Mouse (Mus musculus) embryonic facial prominence, embryonic 12.5 days (tissue): ENCODE data around the gene Nudt13. TPM values are rescaled to one million over a fixed set of nuclear protein-coding genes. Genes with fewer than 3 reads are reported as not detected.

Experiments
- ATAC-seq: fragments of 200-750 bp; cut with Nextera tagmentation; 2 replicates; pipeline ENCODE4 v1.8.0; 2017; ENCODE audit not compliant: insufficient number of reproducible peaks, insufficient read depth, low FRiP score, low TSS enrichment
- H3K27ac ChIP-seq: fragments of 300-500 bp; sonication (generic); 2 replicates; pipeline ENCODE4 v1.5.1; 2016; ENCODE audit warnings: mild to moderate bottlenecking
- H3K27me3 ChIP-seq: fragments of 300-500 bp; sonication (generic); 2 replicates; pipeline ENCODE4 v1.6.1; 2016; ENCODE audit warnings: mild to moderate bottlenecking, moderate library complexity
- H3K36me3 ChIP-seq: fragments of 300-500 bp; sonication (generic); 2 replicates; pipeline ENCODE4 v1.6.1; 2016; ENCODE audit warnings: mild to moderate bottlenecking
- H3K4me1 ChIP-seq: fragments of 300-500 bp; sonication (generic); 2 replicates; pipeline ENCODE4 v1.6.1; 2016
- H3K4me2 ChIP-seq: fragments of 300-500 bp; sonication (generic); replicated peaks from 2 replicates; pipeline ENCODE4 v1.6.1; 2016; ENCODE audit warnings: mild to moderate bottlenecking, moderate library complexity
- H3K4me3 ChIP-seq: fragments of 300-500 bp; sonication (generic); 2 replicates; pipeline ENCODE4 v1.5.1; 2016; ENCODE audit warnings: mild to moderate bottlenecking
- H3K9ac ChIP-seq: fragments of 300-500 bp; sonication (generic); 2 replicates; pipeline ENCODE4 v1.6.1; 2016; ENCODE audit warnings: mild to moderate bottlenecking, moderate library complexity
- H3K9me3 ChIP-seq: fragments of 300-500 bp; sonication (generic); 2 replicates; pipeline ENCODE4 v1.6.1; 2016; ENCODE audit warnings: mild to moderate bottlenecking, moderate library complexity
- WGBS: fragments of 180-500 bp; shearing (Covaris S2); methylation state at CpG from one replicate; pipeline ENCODE4 v1.1.7; 2016; 5-methylcytosine and 5-hydroxymethylcytosine counted together
- polyA plus RNA-seq: library from polyadenylated mRNA; unstranded; fragments of >200 nt; fragmentation: Nextera tagmentation; extraction: Ambion mirVana; gene quantifications from 2 replicates; pipeline ENCODE4 v1.2.1, GENCODE M21; 2016

Nudt13 gene
- polyA plus RNA-seq, 1 experiment from 2014 or later = 15.6 TPM

DNA sequence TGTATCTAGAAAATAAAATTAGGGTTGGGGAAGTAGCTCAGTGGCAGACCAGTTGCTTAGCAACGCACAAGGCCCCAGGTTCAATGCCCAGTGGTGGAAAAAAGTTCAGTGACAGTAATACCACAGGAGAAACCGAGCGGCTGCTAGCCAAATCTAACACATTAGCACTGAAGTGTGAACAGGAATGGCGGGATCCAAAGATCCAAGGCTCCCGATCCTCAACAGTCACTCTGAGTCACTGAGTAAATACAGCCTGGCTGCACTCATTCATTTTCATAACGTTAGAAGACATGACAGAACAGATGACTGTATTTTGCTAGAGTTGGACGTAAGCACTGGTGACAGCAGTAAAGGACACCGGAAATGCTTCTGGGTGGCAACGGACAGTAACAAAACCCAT lies 51.4 kb downstream of the Nudt13 start:
- H3K9me3 ChIP-seq = no peaks in the 10 kb centered on the region
- peaks cover 30% of the 10 kb centered on the region for H3K36me3 ChIP-seq
- no peak overlapping the region for H3K4me2 ChIP-seq
- WGBS = 89% methylated on average over 9 of the region's 9 CpGs
- ATAC-seq = no peak
- no peaks in the 10 kb centered on the region for H3K27me3 ChIP-seq
- no peak overlapping the region for H3K9ac ChIP-seq
- no peak overlapping the region for H3K27ac ChIP-seq
- H3K4me1 ChIP-seq = peaks cover 16% of the 10 kb centered on the region
- no peak overlapping the region for H3K4me3 ChIP-seq

DNA sequence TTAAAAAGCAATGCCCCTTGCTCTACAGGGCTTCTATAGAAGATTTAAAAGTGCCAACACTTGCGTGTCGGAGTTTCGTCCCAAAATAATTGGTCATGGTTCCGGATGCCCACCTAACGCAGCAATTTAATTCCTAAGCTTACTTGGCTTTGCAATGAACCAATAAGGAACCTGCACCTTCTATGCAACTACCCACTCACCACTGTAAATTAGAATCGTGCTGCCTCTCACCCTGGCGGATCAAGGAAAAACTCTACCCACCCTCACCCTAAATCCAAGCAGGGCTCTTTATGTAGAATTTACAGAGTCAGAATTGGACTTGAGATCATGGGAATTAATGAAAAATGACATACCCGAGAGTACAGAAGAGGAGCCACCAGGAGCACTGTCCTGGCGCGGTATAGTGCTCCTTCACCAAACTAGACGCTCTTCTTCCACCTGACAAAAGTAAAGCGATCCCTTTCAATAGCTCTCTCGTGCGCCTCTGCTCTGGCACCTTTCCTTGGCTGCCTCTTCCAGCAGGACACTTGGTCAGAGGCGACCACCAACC lies 53.0 kb downstream of the Nudt13 start:
- Histone ChIP-seq H3K4me3 (peak overlapping the region; percentile 72), H3K9ac (peak overlapping the region; percentile 72), H3K27me3 (no peaks in the 10 kb centered on the region), H3K4me1 (peaks cover 16% of the 10 kb centered on the region), H3K36me3 (peaks cover 18% of the 10 kb centered on the region), H3K9me3 (no peaks in the 10 kb centered on the region), H3K27ac (peak overlapping the region; percentile 69; the same call in 1 of the 2 replicates), H3K4me2 (peak overlapping the region; percentile 76)
- peak; percentile 13; the same call in 1 of the 2 replicates for ATAC-seq
- WGBS = 3% methylated on average over 15 of the region's 15 CpGs

DNA sequence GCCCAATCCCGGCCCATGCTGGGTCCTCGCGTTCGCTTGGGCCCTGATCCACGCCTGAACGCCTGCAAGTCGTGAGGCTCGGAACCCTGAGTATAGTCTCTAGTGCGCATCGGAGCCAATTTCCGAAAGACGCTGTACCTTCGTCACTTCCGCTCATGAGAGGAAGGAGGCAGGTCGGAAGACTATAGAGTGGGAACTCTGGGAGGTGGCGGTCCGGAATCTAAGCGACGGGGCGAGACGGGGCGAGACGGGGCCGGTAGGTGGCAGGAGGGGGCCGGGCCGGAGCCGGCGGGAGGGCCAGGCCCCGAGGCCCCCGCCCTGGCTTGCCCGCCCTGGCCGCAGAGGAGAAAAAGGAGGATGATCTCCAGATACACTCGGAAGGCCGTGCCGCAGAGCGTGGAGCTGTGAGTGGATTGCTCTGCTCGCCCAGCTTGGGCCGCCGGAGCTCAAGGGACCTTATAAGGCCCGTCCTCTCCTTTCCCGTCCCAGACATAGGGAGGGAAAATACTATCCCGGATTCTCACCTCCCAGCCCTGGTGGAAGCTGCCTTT lies 53.6 kb downstream of the Nudt13 start, which contains the start of the genes Ecd and Fam149b:
TSS of gene Ecd (minus strand) at position 131 of the 551 bp plus-strand sequence.
TSS of gene Fam149b (plus strand) at position 172 of the 551 bp plus-strand sequence.
- ATAC-seq = peak; percentile 97
- Histone ChIP-seq H3K4me1 (peaks cover 16% of the 10 kb centered on the region), H3K9me3 (no peaks in the 10 kb centered on the region), H3K27me3 (no peaks in the 10 kb centered on the region), H3K27ac (peak within 1 kb of the TSS; percentile 72), H3K4me2 (peak within 1 kb of the TSS; percentile 76), H3K4me3 (peak within 1 kb of the TSS; percentile 72), H3K9ac (peak within 1 kb of the TSS; percentile 72), H3K36me3 (peaks cover 23% of the 10 kb centered on the region)
- under 1% methylated on average over 42 of the region's 42 CpGs for WGBS

DNA sequence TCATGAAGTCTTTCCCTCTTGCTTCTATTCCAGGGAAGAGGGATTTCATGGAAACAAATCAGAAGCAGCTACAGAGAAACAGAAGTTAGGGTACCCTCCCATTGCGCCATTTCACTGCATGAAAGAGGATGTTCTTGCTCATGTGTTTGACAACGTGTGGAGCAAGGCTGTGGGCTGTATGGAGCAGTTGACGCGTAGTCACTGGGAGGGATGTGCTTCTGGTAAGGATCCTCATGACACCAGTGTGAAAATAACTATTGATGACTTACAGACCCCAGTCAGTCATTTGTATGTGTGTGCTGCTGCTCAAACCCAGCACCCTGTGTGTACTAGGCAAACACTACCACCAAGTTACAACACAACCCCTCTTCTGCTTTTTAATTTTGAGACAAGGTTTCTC lies 68.7 kb downstream of the Nudt13 start:
- 95% methylated on average over 4 of the region's 4 CpGs for WGBS
- Histone ChIP-seq H3K4me3 (no peak overlapping the region), H3K27ac (no peak overlapping the region), H3K4me2 (no peak overlapping the region), H3K4me1 (no peaks in the 10 kb centered on the region), H3K27me3 (no peaks in the 10 kb centered on the region), H3K9ac (no peak overlapping the region), H3K36me3 (peaks cover 63% of the 10 kb centered on the region), H3K9me3 (no peaks in the 10 kb centered on the region)
- no peak for ATAC-seq

Other genes starting within 250 kb of the Nudt13 start
- gene Saysd1, start 156.2 kb upstream of the Nudt13 start, polyA plus RNA-seq = 11.0 and 11.5 TPM in 2 replicates
- gene Kcnk5, start 112.9 kb upstream of the Nudt13 start, polyA plus RNA-seq = 6.5 and 6.9 TPM in 2 replicates
- gene Kcnk16, start 25.5 kb upstream of the Nudt13 start, polyA plus RNA-seq = not detected in 2 replicates
- 56.9 and 58.7 TPM in 2 replicates for gene Ecd, start 53.4 kb downstream of the Nudt13 start, polyA plus RNA-seq
- 48.4 and 53.5 TPM in 2 replicates for gene Fam149b, start 53.5 kb downstream of the Nudt13 start, polyA plus RNA-seq
- 231 and 238 TPM in 2 replicates for gene Dnajc9, start 94.2 kb downstream of the Nudt13 start, polyA plus RNA-seq
- 87.4 and 91.6 TPM in 2 replicates for gene Mrps16, start 98.9 kb downstream of the Nudt13 start, polyA plus RNA-seq
- 0.18 and 0.67 TPM in 2 replicates for gene Cfap70, start 157.5 kb downstream of the Nudt13 start, polyA plus RNA-seq
- gene Anxa7, start 185.4 kb downstream of the Nudt13 start, polyA plus RNA-seq = 30.8 and 34.0 TPM in 2 replicates
- 1.4 and 1.6 TPM in 2 replicates for gene Mss51, start 202.2 kb downstream of the Nudt13 start, polyA plus RNA-seq